Mouse (Mus musculus): ENCODE measurements around the gene Rhbdf1. TPM values are rescaled to one million over a fixed set of nuclear protein-coding genes. Genes with fewer than 3 reads are reported as not detected.

Gene Rhbdf1
- polyA plus RNA-seq, 1 experiment from 2014 or later, result 57.6 TPM

DNA sequence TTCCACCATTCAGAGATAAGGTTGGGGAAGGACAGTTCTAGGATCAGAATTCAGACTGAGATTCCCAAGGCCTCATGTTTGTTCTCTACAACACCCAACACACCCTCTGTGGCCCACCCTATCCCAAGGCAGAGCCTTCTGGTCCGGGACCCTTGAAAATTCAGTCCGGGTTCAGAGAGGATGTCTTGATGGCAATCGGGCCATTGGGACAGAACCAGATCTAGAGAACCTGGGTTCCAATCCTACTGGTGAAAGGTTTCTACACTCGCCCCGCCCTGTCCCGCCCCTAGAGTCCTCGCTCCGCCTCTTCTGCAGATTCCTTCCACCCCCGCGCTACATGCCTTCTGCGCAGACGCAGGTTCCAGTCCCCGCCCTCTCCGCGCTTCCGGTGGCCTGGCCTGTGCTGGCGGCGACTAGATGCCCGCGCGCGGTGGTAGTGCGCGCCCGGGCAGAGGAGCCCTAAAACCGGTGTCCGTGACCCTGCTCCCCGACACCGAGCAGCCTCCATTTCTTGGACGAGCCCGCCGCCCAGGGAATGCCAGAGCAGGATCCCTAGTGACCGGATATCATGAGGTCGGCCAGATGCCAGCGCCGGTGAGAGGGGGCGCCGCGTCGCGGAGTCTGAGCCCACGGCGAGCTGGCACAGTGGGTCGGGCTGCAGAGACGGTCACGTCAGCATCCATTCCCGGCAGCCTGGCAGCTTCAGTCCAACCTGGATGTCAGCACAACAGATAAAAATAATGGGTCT is 4.2 kb upstream of the Rhbdf1 start, which contains the start of gene Mpg:
Mpg (plus strand) TSS at position 382 of the 748 bp plus-strand sequence.
- H3K4me1 ChIP-seq, result peaks cover 47% of the 10 kb centered on the region

DNA sequence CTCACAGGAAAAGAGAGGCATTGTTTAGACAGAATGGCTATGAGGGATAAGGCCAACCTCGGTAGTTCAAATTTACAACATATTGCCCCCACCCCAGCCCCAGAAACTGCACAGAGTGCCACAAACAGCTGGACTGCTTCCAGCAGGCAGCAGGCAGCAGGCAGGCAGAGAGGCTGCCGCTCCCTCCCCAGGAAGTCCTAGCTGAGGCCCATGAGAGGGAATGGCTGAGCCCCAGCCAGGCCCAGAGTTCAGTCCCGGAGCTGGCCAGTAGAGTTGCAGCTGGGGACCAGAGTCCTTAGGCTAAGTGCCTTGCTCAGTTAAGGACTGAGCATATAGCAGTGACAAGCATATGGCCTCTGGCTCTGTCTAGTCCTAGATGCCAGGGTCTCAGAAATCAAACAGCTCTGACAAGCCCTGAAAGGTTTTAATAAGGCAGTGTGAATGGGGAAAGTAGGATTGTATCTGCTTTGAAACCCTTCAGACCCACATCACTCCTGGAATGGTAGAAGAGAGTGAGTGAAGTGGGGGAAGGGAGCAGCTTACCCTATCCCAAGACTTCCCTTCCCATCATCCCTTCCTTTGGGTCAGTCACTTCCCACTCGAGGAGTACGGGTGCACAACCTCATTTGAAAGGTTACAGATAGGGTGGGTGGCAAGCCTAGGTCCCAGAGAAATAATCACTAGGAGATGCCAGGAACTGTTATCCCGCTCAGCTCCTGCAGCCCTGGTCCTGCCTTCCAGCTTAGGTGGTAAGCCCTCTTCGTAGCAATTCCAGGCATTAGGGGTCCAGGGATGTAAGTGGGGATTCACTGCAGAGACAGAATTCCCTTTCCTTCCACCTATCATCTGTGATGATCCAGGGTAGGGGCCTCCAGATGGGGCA is 3.4 kb upstream of the Rhbdf1 start:
- 0 out of 2 replicates have a peak, but pooled peaks cover 3% of the 10 kb centered on the region for H3K36me3 ChIP-seq
- H3K9ac ChIP-seq, result no peak overlapping the region
- 42% methylated on average over 7 of the region's 7 CpGs for WGBS
- H3K27me3 ChIP-seq (replicated peaks), result no peaks in the 10 kb centered on the region
- H3K4me3 ChIP-seq (replicated peaks), result no peak overlapping the region
- H3K27ac ChIP-seq, result peak overlapping the region; percentile 93
- H3K9me3 ChIP-seq, result no peaks in the 10 kb centered on the region
- ATAC-seq (ENCODE audit: insufficient read depth, low FRiP score, low read depth), result no peak
- peak overlapping the region; percentile 23 for H3K4me2 ChIP-seq
- H3K4me1 ChIP-seq, result peaks cover 53% of the 10 kb centered on the region

More for the DNA sequence above, 4.2 kb upstream of the Rhbdf1 start, which contains the start of gene Mpg:
- Histone ChIP-seq H3K27ac (peak within 1 kb of the TSS; percentile 93), H3K27me3 (replicated peaks) (no peaks in the 10 kb centered on the region), H3K36me3 (peaks cover 7% of the 10 kb centered on the region; the same call in 1 of the 2 replicates), H3K4me2 (peak within 1 kb of the TSS; percentile 84), H3K9ac (peak within 1 kb of the TSS; percentile 81), H3K9me3 (no peaks in the 10 kb centered on the region), H3K4me3 (replicated peaks) (peak within 1 kb of the TSS; percentile 73)
- WGBS, result 3% methylated on average over 46 of the region's 47 CpGs
- peak; percentile 68 for ATAC-seq (ENCODE audit: insufficient read depth, low FRiP score, low read depth)

GRCm38 (mm10) chr11:32224468-32225139 is 2.5 kb upstream of the Rhbdf1 start:
- H3K36me3 ChIP-seq, result no peaks in the 10 kb centered on the region
- no peak overlapping the region for H3K4me3 ChIP-seq (replicated peaks)
- H3K9ac ChIP-seq, result no peak overlapping the region
- no peaks in the 10 kb centered on the region for H3K9me3 ChIP-seq
- ATAC-seq (ENCODE audit: insufficient read depth, low FRiP score, low read depth), result peak; percentile 23; the same call in 1 of the 2 replicates
- H3K4me2 ChIP-seq, result peak overlapping the region; percentile 23; the same call in 1 of the 2 replicates
- H3K4me1 ChIP-seq, result peaks cover 61% of the 10 kb centered on the region
- H3K27me3 ChIP-seq (replicated peaks), result no peaks in the 10 kb centered on the region
- peak overlapping the region; percentile 93 for H3K27ac ChIP-seq
- WGBS, result 15% methylated on average over 4 of the region's 4 CpGs

- Histone ChIP-seq H3K9me3 (no peaks in the 10 kb centered on the region), H3K27me3 (replicated peaks) (no peaks in the 10 kb centered on the region), H3K36me3 (no peaks in the 10 kb centered on the region), H3K4me2 (peak overlapping the region; percentile 78; the same call in 1 of the 2 replicates), H3K4me3 (replicated peaks) (no peak overlapping the region), H3K4me1 (peaks cover 73% of the 10 kb centered on the region), H3K9ac (no peak overlapping the region), H3K27ac (peak overlapping the region; percentile 1; the same call in 1 of the 2 replicates)
- ATAC-seq (ENCODE audit: insufficient read depth, low FRiP score, low read depth), result no peak
- 65% methylated on average over 4 of the region's 4 CpGs for WGBS
Observed at GRCm38 (mm10) chr11:32223297-32223967, 1.3 kb upstream of the Rhbdf1 start.

GRCm38 (mm10) chr11:32222570-32223194 is 582 bp upstream of the Rhbdf1 start:
- Histone ChIP-seq H3K4me3 (replicated peaks) (peak overlapping the region; percentile 90), H3K27me3 (replicated peaks) (no peaks in the 10 kb centered on the region), H3K4me2 (peak overlapping the region; percentile 78), H3K27ac (peak overlapping the region; percentile 97), H3K9me3 (no peaks in the 10 kb centered on the region), H3K4me1 (peaks cover 74% of the 10 kb centered on the region), H3K9ac (peak overlapping the region; percentile 94; the same call in 1 of the 2 replicates), H3K36me3 (no peaks in the 10 kb centered on the region)
- ATAC-seq (ENCODE audit: insufficient read depth, low FRiP score, low read depth), result no peak
- 6% methylated on average over 21 of the region's 21 CpGs for WGBS

DNA sequence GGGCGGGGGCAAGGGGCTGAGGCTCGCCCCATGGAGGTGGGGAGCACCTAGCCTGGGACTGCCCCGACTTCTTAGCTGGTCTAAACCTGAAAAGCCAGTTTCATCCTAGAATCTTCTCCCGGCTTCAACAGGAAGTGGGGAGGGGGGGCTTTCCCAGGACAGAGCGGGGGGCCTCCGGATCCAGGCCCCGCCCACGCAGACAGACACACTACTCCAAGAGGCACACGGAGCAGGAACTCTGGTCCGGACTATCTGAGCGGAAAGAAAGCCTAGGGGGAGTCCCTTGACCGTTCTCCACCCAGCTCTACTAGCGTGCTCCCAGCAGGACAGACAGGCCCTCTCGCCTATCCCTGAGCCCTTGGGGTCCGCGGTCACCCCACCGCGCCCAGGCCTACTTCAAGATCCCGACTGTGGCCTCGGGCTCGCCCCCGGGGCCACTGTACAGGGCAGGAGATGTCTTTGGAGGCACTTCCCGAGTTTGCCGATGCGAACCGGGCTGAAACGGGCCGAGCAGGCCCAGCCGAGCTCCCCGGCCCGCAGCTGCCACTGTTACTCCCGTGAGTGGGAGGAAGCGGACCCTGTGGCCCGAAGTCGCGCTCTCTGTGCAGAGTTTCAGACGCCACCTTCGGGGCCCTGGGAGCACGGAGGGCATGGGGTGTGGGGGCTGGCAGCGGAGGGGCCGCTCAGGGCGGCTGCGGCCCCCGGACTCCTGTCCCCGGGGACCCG is 712 bp downstream of the Rhbdf1 start:
- under 1% methylated on average over 46 of the region's 46 CpGs for WGBS
- H3K27ac ChIP-seq, result peak overlapping the region; percentile 97
- peaks cover 69% of the 10 kb centered on the region for H3K4me1 ChIP-seq

GRCm38 (mm10) chr11:32220607-32221224 is 1.4 kb downstream of the Rhbdf1 start:
- peak overlapping the region; percentile 97 for H3K27ac ChIP-seq
- H3K4me2 ChIP-seq, result peak overlapping the region; percentile 78
- peak overlapping the region; percentile 90 for H3K4me3 ChIP-seq (replicated peaks)
- H3K9me3 ChIP-seq, result no peaks in the 10 kb centered on the region
- peak overlapping the region; percentile 94; the same call in 1 of the 2 replicates for H3K9ac ChIP-seq
- no peaks in the 10 kb centered on the region for H3K27me3 ChIP-seq (replicated peaks)
- H3K36me3 ChIP-seq, result peaks cover 2% of the 10 kb centered on the region; the same call in 1 of the 2 replicates
- H3K4me1 ChIP-seq, result peaks cover 64% of the 10 kb centered on the region
- WGBS, result 32% methylated on average over 10 of the region's 10 CpGs
- no peak; the same call in 1 of the 2 replicates for ATAC-seq (ENCODE audit: insufficient read depth, low FRiP score, low read depth)

More for the DNA sequence above, 712 bp downstream of the Rhbdf1 start:
- Histone ChIP-seq H3K4me2 (peak overlapping the region; percentile 78), H3K9me3 (no peaks in the 10 kb centered on the region), H3K27me3 (replicated peaks) (no peaks in the 10 kb centered on the region), H3K9ac (peak overlapping the region; percentile 94), H3K36me3 (no peaks in the 10 kb centered on the region), H3K4me3 (replicated peaks) (peak overlapping the region; percentile 90)
- ATAC-seq (ENCODE audit: insufficient read depth, low FRiP score, low read depth), result peak; percentile 69

- Histone ChIP-seq H3K27me3 (replicated peaks) (no peaks in the 10 kb centered on the region), H3K4me3 (replicated peaks) (no peak overlapping the region), H3K9ac (no peak overlapping the region), H3K4me1 (peaks cover 49% of the 10 kb centered on the region), H3K9me3 (no peaks in the 10 kb centered on the region), H3K27ac (no peak overlapping the region), H3K36me3 (peaks cover 15% of the 10 kb centered on the region), H3K4me2 (0 out of 2 replicates have a peak overlapping the region, but pooled peaks have one; percentile 78)
- no peak for ATAC-seq (ENCODE audit: insufficient read depth, low FRiP score, low read depth)
- 84% methylated on average over 10 of the region's 10 CpGs for WGBS
Observed at GRCm38 (mm10) chr11:32219287-32219686, 2.8 kb downstream of the Rhbdf1 start.

GRCm38 (mm10) chr11:32218501-32219050 is 3.5 kb downstream of the Rhbdf1 start:
- peaks cover 46% of the 10 kb centered on the region for H3K4me1 ChIP-seq
- H3K27ac ChIP-seq, result 0 out of 2 replicates have a peak overlapping the region, but pooled peaks have one; percentile 3
- peak overlapping the region; percentile 10; the same call in 1 of the 2 replicates for H3K4me2 ChIP-seq
- no peak overlapping the region for H3K9ac ChIP-seq
- no peak for ATAC-seq (ENCODE audit: insufficient read depth, low FRiP score, low read depth)
- H3K36me3 ChIP-seq, result peaks cover 23% of the 10 kb centered on the region
- 61% methylated on average over 6 of the region's 6 CpGs for WGBS
- H3K9me3 ChIP-seq, result no peaks in the 10 kb centered on the region
- H3K4me3 ChIP-seq (replicated peaks), result no peak overlapping the region
- H3K27me3 ChIP-seq (replicated peaks), result no peaks in the 10 kb centered on the region

Measured in stomach, embryonic 15.5 days (tissue).